In the genomic region with DNA sequence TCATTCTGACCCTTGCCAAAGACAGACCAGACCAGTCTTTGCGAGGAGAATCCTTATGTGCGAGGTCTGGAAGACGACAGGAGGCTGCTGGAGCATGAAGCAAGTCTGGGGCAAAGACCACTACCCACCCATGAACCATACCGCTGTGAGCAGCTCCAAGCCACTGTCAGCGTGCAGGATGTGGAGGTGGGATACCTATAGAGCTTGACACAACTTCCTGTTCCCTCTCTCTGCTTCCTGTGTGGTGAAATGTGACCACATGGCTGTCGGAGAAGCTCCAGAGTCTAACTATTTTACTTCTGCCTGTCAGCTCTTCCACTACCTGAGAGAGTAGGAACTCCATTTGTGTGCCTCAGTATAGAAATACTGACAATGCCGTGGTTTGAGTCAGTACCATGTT, we compare ENCODE assay signal across 16 mouse cellular contexts. TPM values are rescaled to one million over a fixed set of nuclear protein-coding genes. Genes with fewer than 3 reads are reported as not detected.
DNase-seq lines count a peak whose midpoint lies in the region; ATAC-seq and TF ChIP-seq lines count a peak whose summit lies in the region.
"Had no signal": no experiment of that assay in that cellular context is flagged by ENCODE, and none has a peak within 500 bp of the region (broad histone marks: within the 10 kb centered on the region; RNA-seq: fewer than 3 reads in every experiment).

No protein-coding gene starts in this region.

- no peaks in the 10 kb centered on the region for H3K4me1 ChIP-seq in forebrain, embryonic 10.5 days
- H3K4me1 ChIP-seq: embryonic facial prominence, embryonic 13.5 days; hindbrain, embryonic 12.5 days; stomach, embryonic 15.5 days had no signal

- no peak for TF ChIP-seq CTCF in left cerebral cortex, adult 2 months (IDR thresholded peaks at IDR 0.05)

- no peaks in the 10 kb centered on the region for H3K36me3 ChIP-seq in forebrain, embryonic 10.5 days (replicated peaks)
- H3K36me3 ChIP-seq: embryonic facial prominence, embryonic 13.5 days; hindbrain, embryonic 12.5 days; midbrain, embryonic 10.5 days; stomach, embryonic 15.5 days had no signal

- 85% methylated on average over 7 of the region's 7 CpGs for WGBS in forebrain, embryonic 10.5 days

- peak; percentile 55 to 65 for DNase-seq in spleen, postnatal 36 days (ENCODE audit: low spot score in 2 of 2)
- no peak for DNase-seq in spleen, adult 12 weeks (ENCODE audit: low spot score)
- peak; percentile 21 to 45 for DNase-seq in natural killer cell, adult 2 months (ENCODE audit: low spot score in 2 of 2)
- DNase-seq in thymus, postnatal 36 days, result peak; percentile 46 to 59
- DNase-seq in left cerebral cortex, adult 2 months (ENCODE audit: extremely low spot score in 1 of 2, low spot score in 2 of 2), result no peak
- no peak for DNase-seq in kidney, adult 9 months
- no peak for DNase-seq in forebrain, embryonic 10.5 days (ENCODE audit: extremely low spot score, low spot score)
- DNase-seq: kidney, postnatal 10 days; lung, postnatal 10 days had no signal

- peak; percentile 94 for ATAC-seq in common myeloid progenitor, adult 5-6 weeks (replicated peaks; ENCODE audit: low read depth, poor library complexity, severe bottlenecking)
- ATAC-seq: intestine, postnatal 0 days had no signal

- intact Hi-C loops in left cerebral cortex, adult 2 months (cut with DNase I), result no loop called here

- no peak overlapping the region for H3K27ac ChIP-seq in left cerebral cortex, adult 2 months
- no peak overlapping the region for H3K27ac ChIP-seq in forebrain, embryonic 10.5 days
- H3K27ac ChIP-seq: embryonic facial prominence, embryonic 13.5 days; hindbrain, embryonic 12.5 days; midbrain, embryonic 10.5 days; stomach, embryonic 15.5 days had no signal

- H3K27me3 ChIP-seq in forebrain, embryonic 10.5 days (ENCODE audit: poor library complexity, severe bottlenecking), result no peaks in the 10 kb centered on the region
- H3K27me3 ChIP-seq: embryonic facial prominence, embryonic 13.5 days; hindbrain, embryonic 12.5 days; stomach, embryonic 15.5 days had no signal

- H3K9me3 ChIP-seq in forebrain, embryonic 10.5 days, result no peaks in the 10 kb centered on the region
- H3K9me3 ChIP-seq: embryonic facial prominence, embryonic 13.5 days; hindbrain, embryonic 12.5 days; midbrain, embryonic 10.5 days; stomach, embryonic 15.5 days had no signal

- no peak overlapping the region for H3K4me3 ChIP-seq in left cerebral cortex, adult 2 months
- no peak overlapping the region for H3K4me3 ChIP-seq in forebrain, embryonic 10.5 days
- H3K4me3 ChIP-seq: embryonic facial prominence, embryonic 13.5 days; hindbrain, embryonic 12.5 days; midbrain, embryonic 10.5 days; myocyte; stomach, embryonic 15.5 days had no signal

RNA-seq across cellular contexts. Expression of gene Gucy2c, which starts 45.8 kb away (rescaled TPM):
- total RNA-seq in common myeloid progenitor, adult 5-6 weeks (2017), result 0.37 TPM in 1 of 2 replicates, not detected in the other
- total RNA-seq in left cerebral cortex, adult 2 months (2021), result under 1 TPM; 0.38 to 0.40 TPM
- not detected in 2 replicates for polyA plus RNA-seq in forebrain, embryonic 10.5 days (2016; fragmentation: Nextera tagmentation; extraction: Ambion mirVana)
- polyA plus RNA-seq: embryonic facial prominence, embryonic 13.5 days had no signal

Comparison
In these comparisons a context has a peak if more than half of its experiments do, and no peak if none do; other contexts are left out.
1. DNase-seq: peak in spleen, postnatal 36 days (2 of 2), natural killer cell, adult 2 months (2 of 2) and thymus, postnatal 36 days (2 of 2); none in spleen, adult 12 weeks (single experiment), left cerebral cortex, adult 2 months (0 of 2), kidney, adult 9 months (single experiment) and forebrain, embryonic 10.5 days (single experiment).